Mouse (Mus musculus) liver, postnatal 0 days (tissue): ENCODE measurements at regions not wholly inside any gene's neighbourhood (a gene's known extent, or its start where the extent isn't known, plus 50 kb on each side); places are given as distances from the start of the nearest gene placed in this dataset.

ENCODE experiments used
- ATAC-seq: fragments of 200-750 bp; cut with Nextera tagmentation; 2 replicates; pipeline ENCODE4 v1.8.0; 2017; ENCODE audit warnings: mild to moderate bottlenecking, moderate library complexity
- DNase-seq: peaks from one replicate; pipeline ENCODE4 v3.0.0-alpha.2; 2016
- H3K27ac ChIP-seq: fragments of 300-500 bp; sonication (generic); 2 replicates; pipeline ENCODE4 v1.5.1; 2014; ENCODE audit warnings: antibody characterized with exemption, moderate library complexity, mild to moderate bottlenecking, low read depth
- H3K27me3 ChIP-seq: fragments of 300-500 bp; sonication (generic); 2 replicates; pipeline ENCODE4 v1.6.1; 2014; ENCODE audit warnings: low read length, control low read depth, mixed read lengths; ENCODE audit not compliant: insufficient read depth
- H3K36me3 ChIP-seq: fragments of 300-500 bp; sonication (generic); replicated peaks from 2 replicates; pipeline ENCODE4 v1.6.1; 2014; ENCODE audit warnings: mild to moderate bottlenecking, control low read depth, low read length, moderate library complexity, mixed read lengths; ENCODE audit not compliant: insufficient read depth
- H3K4me1 ChIP-seq: fragments of 300-500 bp; sonication (generic); 2 replicates; pipeline ENCODE4 v1.6.1; 2014; ENCODE audit warnings: antibody characterized with exemption, mild to moderate bottlenecking, control low read depth; ENCODE audit not compliant: insufficient read depth
- H3K4me2 ChIP-seq: fragments of 300-500 bp; sonication (generic); 2 replicates; pipeline ENCODE4 v1.6.1; 2014; ENCODE audit warnings: low read depth, mild to moderate bottlenecking, low read length, moderate library complexity, mixed read lengths
- H3K4me3 ChIP-seq: fragments of 300-500 bp; sonication (generic); 2 replicates; pipeline ENCODE4 v1.5.1; 2014; ENCODE audit warnings: low read depth, low read length
- H3K9ac ChIP-seq: fragments of 300-500 bp; sonication (generic); replicated peaks from 2 replicates; pipeline ENCODE4 v1.6.1; 2014; ENCODE audit warnings: mild to moderate bottlenecking, moderate library complexity
- H3K9me3 ChIP-seq: fragments of 300-500 bp; sonication (generic); 2 replicates; pipeline ENCODE4 v1.6.1; 2016; ENCODE audit warnings: mild to moderate bottlenecking, control low read depth, low read length, mixed read lengths
- CTCF ChIP-seq: sonication (generic); IDR thresholded peaks from 2 replicates; pipeline ENCODE4 v1.5.1; 2016; ENCODE audit warnings: antibody characterized with exemption, low read depth
- EP300 ChIP-seq: IDR thresholded peaks from 2 replicates; pipeline ENCODE4 v1.6.1; 2016; ENCODE audit warnings: antibody characterized with exemption, low read depth, mild to moderate bottlenecking
- WGBS: fragments of 180-500 bp; shearing (Covaris S2); extraction: QIAGEN DNeasy Blood & Tissue Kit; methylation state at CpG from one replicate; pipeline ENCODE4 v1.1.7; 2014; ENCODE audit not compliant: insufficient replicate concordance; 5-methylcytosine and 5-hydroxymethylcytosine counted together

- Histone ChIP-seq H3K4me2 (no peak overlapping the region), H3K9me3 (no peaks in the 10 kb centered on the region), H3K4me1 (no peaks in the 10 kb centered on the region), H3K27me3 (no peaks in the 10 kb centered on the region), H3K36me3 (no peaks in the 10 kb centered on the region), H3K4me3 (no peak overlapping the region), H3K9ac (no peak overlapping the region), H3K27ac (no peak overlapping the region)
- 31% methylated on average over 11 of the region's 11 CpGs for WGBS
- no peak for DNase-seq
- peak; percentile 40 for ATAC-seq
- TF ChIP-seq EP300 (no peak), CTCF (0 out of 2 replicates have a peak, but pooled peaks have one; percentile 2)
Measured at GRCm38 (mm10) chr10:110600352-110600853, 144.4 kb upstream of the Nav3 start.

GRCm38 (mm10) chr10:110610336-110610735, 134.9 kb upstream of the E2f7 start:
- Histone ChIP-seq H3K4me3 (no peak overlapping the region), H3K27me3 (no peaks in the 10 kb centered on the region), H3K4me1 (no peaks in the 10 kb centered on the region), H3K9me3 (peaks cover 7% of the 10 kb centered on the region; the same call in 1 of the 2 replicates), H3K27ac (no peak overlapping the region), H3K9ac (no peak overlapping the region), H3K4me2 (no peak overlapping the region), H3K36me3 (no peaks in the 10 kb centered on the region)
- DNase-seq (no peak), ATAC-seq (no peak)
- 77% methylated on average over 9 of the region's 9 CpGs for WGBS
- no peak for TF ChIP-seq CTCF
- TF ChIP-seq EP300 = no peak

GRCm38 (mm10) chr10:110617004-110617403, 128.2 kb upstream of the E2f7 start:
- Histone ChIP-seq H3K4me1 (no peaks in the 10 kb centered on the region), H3K9ac (no peak overlapping the region), H3K36me3 (no peaks in the 10 kb centered on the region), H3K4me2 (no peak overlapping the region), H3K4me3 (no peak overlapping the region), H3K27me3 (no peaks in the 10 kb centered on the region), H3K27ac (no peak overlapping the region), H3K9me3 (peaks cover 7% of the 10 kb centered on the region; the same call in 1 of the 2 replicates)
- DNase-seq (no peak), ATAC-seq (no peak)
- TF ChIP-seq EP300 = no peak
- whole genome bisulfite sequencing = 30% methylated on average over 1 of the region's 1 CpGs

GRCm38 (mm10) chr10:110619193-110619592, 126.0 kb upstream of the E2f7 start:
- 0 out of 2 replicates have a peak, but pooled peaks cover under 1% of the 10 kb centered on the region for H3K9me3 ChIP-seq
- 82% methylated on average over 7 of the region's 7 CpGs for WGBS
- TF ChIP-seq CTCF (no peak), EP300 (no peak)
- no peak for DNase-seq
- no peak overlapping the region for H3K27ac ChIP-seq
- no peaks in the 10 kb centered on the region for H3K27me3 ChIP-seq
- no peak overlapping the region for H3K9ac ChIP-seq
- no peak for ATAC-seq
- H3K4me1 ChIP-seq = no peaks in the 10 kb centered on the region
- H3K4me3 ChIP-seq = no peak overlapping the region
- H3K4me2 ChIP-seq = no peak overlapping the region
- H3K36me3 ChIP-seq = no peaks in the 10 kb centered on the region

GRCm38 (mm10) chr10:110625644-110626043, 119.6 kb upstream of the E2f7 start:
- WGBS = 82% methylated on average over 3 of the region's 3 CpGs
- ATAC-seq = no peak
- Histone ChIP-seq H3K27me3 (no peaks in the 10 kb centered on the region), H3K36me3 (no peaks in the 10 kb centered on the region), H3K4me2 (no peak overlapping the region), H3K4me1 (no peaks in the 10 kb centered on the region), H3K9ac (no peak overlapping the region), H3K4me3 (no peak overlapping the region), H3K9me3 (no peaks in the 10 kb centered on the region), H3K27ac (no peak overlapping the region)
- TF ChIP-seq EP300 (no peak), CTCF (no peak)
- no peak for DNase-seq

- Histone ChIP-seq H3K4me3 (no peak overlapping the region), H3K4me2 (no peak overlapping the region), H3K36me3 (no peaks in the 10 kb centered on the region), H3K4me1 (no peaks in the 10 kb centered on the region), H3K27ac (no peak overlapping the region), H3K27me3 (no peaks in the 10 kb centered on the region), H3K9me3 (no peaks in the 10 kb centered on the region), H3K9ac (no peak overlapping the region)
- DNase-seq = no peak
- TF ChIP-seq CTCF (no peak), EP300 (no peak)
- WGBS = 60% methylated on average over 10 of the region's 10 CpGs
- ATAC-seq = no peak
Measured at GRCm38 (mm10) chr10:110640406-110640805, 104.8 kb upstream of the E2f7 start.
